Mouse (Mus musculus) right cerebral cortex, postnatal 14 days (tissue): Measurements from ENCODE around the gene Lax1.
"Not testable (repeated sequence)": the region's sequence is repeated elsewhere in the genome, so short reads cannot be mapped to it uniquely, and the experiment has no call there.

Experiments used
- DNase-seq: peaks from one replicate; pipeline ENCODE4 v3.0.0; 2022

Gene Lax1

GRCm38 (mm10) chr1:133689897-133690296 is at the start of gene Lax1:
TSS of gene Lax1 (minus strand) at chr1:133690108.
- no peak for DNase-seq

- no peak for DNase-seq
Measured at GRCm38 (mm10) chr1:133736664-133737063, 46.8 kb upstream of the Lax1 start.

- DNase-seq: peak; percentile 72
Measured at GRCm38 (mm10) chr1:133735995-133736652, 46.2 kb upstream of the Lax1 start.

GRCm38 (mm10) chr1:133732814-133733213 is 42.9 kb upstream of the Lax1 start:
- no peak for DNase-seq

GRCm38 (mm10) chr1:133728339-133728738 is 38.4 kb upstream of the Lax1 start:
- DNase-seq: no peak

- no peak for DNase-seq
Measured at GRCm38 (mm10) chr1:133720342-133720741, 30.4 kb upstream of the Lax1 start.

- no peak for DNase-seq
Measured at GRCm38 (mm10) chr1:133718786-133719185, 28.9 kb upstream of the Lax1 start.

GRCm38 (mm10) chr1:133718296-133718695 is 28.4 kb upstream of the Lax1 start:
- no peak for DNase-seq

GRCm38 (mm10) chr1:133716464-133716863 is 26.6 kb upstream of the Lax1 start:
- DNase-seq: peak; percentile 24

GRCm38 (mm10) chr1:133715191-133715590 is 25.3 kb upstream of the Lax1 start:
- DNase-seq: no peak

GRCm38 (mm10) chr1:133713009-133713370 is 23.1 kb upstream of the Lax1 start:
- no peak for DNase-seq

GRCm38 (mm10) chr1:133712288-133713008 is 22.5 kb upstream of the Lax1 start:
- no peak for DNase-seq

- no peak for DNase-seq
Measured at GRCm38 (mm10) chr1:133711376-133711775, 21.5 kb upstream of the Lax1 start.

- DNase-seq: no peak
Measured at GRCm38 (mm10) chr1:133710895-133711294, 21.0 kb upstream of the Lax1 start.

GRCm38 (mm10) chr1:133709292-133709691 is 19.4 kb upstream of the Lax1 start:
- DNase-seq: no peak

- DNase-seq: not testable (repeated sequence)
Measured at GRCm38 (mm10) chr1:133701824-133702223, 11.9 kb upstream of the Lax1 start.

- DNase-seq: no peak
Measured at GRCm38 (mm10) chr1:133697935-133698620, 8.2 kb upstream of the Lax1 start.

- DNase-seq: no peak
Measured at GRCm38 (mm10) chr1:133695901-133696300, 6.0 kb upstream of the Lax1 start.

- DNase-seq: no peak
Measured at GRCm38 (mm10) chr1:133694876-133695275, 5.0 kb upstream of the Lax1 start.

GRCm38 (mm10) chr1:133694301-133694700 is 4.4 kb upstream of the Lax1 start:
- no peak for DNase-seq

GRCm38 (mm10) chr1:133693536-133694114 is 3.7 kb upstream of the Lax1 start:
- DNase-seq: no peak

- no peak for DNase-seq
Measured at GRCm38 (mm10) chr1:133692195-133692594, 2.3 kb upstream of the Lax1 start.

GRCm38 (mm10) chr1:133691046-133691445 is 1.1 kb upstream of the Lax1 start:
- no peak for DNase-seq

- no peak for DNase-seq
Measured at GRCm38 (mm10) chr1:133688301-133688700, 1.6 kb downstream of the Lax1 start.
